Mouse (Mus musculus): Measurements from ENCODE around the gene Clec4a2. TPM values are rescaled to one million over a fixed set of nuclear protein-coding genes. Genes with fewer than 3 reads are reported as not detected.
"Not testable (repeated sequence)": the region's sequence is repeated elsewhere in the genome, so short reads cannot be mapped to it uniquely, and the experiment has no call there.

The Clec4a2 gene
- polyA plus RNA-seq (2012; rRNA removed) (1.7 and 3.1 TPM in 2 replicates), polyA plus RNA-seq (2014; fragmentation: Nextera tagmentation; extraction: Ambion mirVana) (6.5 and 9.9 TPM in 2 replicates)

DNA sequence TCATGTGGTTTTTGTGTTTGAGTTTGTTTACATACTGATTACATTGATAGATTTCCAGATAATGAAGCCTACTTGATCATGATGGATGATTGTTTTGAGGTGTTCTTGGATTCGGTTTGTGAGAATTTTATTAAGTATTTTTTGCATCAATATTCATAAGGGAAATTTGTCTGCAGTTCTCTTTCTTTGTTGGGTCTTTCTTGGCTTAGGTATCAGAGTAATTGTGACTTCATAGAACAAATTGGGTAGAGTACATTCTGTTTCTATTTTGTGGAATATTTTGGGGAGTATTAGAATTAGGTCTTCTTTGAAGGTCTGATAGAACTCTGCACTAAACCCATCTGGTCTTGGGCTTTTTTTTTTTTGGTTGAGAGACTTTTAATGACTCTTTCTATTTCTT, at the start of gene Clec4a2:
TSS of gene Clec4a2 (plus strand) at position 301 of the 400 bp plus-strand sequence.
- DNase-seq (ENCODE audit: low read depth in 3 of 3, low spot score in 3 of 3); ATAC-seq (ENCODE audit: insufficient read depth); H3K4me2 ChIP-seq (ENCODE audit: low read depth); H3K9ac ChIP-seq (replicated peaks); H3K4me3 ChIP-seq (ENCODE audit: insufficient read depth in 1 of 2, low read depth in 2 of 2, low read length in 2 of 2); H3K4me1 ChIP-seq (replicated peaks; ENCODE audit: control insufficient read depth in 2 of 2, insufficient read depth in 2 of 2, low read length in 1 of 2); H3K36me3 ChIP-seq (replicated peaks; ENCODE audit: control insufficient read depth, insufficient read depth, low read depth); H3K27ac ChIP-seq; H3K9me3 ChIP-seq (ENCODE audit: control insufficient read depth, low read length); H3K27me3 ChIP-seq (ENCODE audit: control insufficient read depth, insufficient read depth, low read length): not testable (repeated sequence)
- 28% methylated on average over 1 of the region's 1 CpGs for WGBS (ENCODE audit: insufficient replicate concordance)

DNA sequence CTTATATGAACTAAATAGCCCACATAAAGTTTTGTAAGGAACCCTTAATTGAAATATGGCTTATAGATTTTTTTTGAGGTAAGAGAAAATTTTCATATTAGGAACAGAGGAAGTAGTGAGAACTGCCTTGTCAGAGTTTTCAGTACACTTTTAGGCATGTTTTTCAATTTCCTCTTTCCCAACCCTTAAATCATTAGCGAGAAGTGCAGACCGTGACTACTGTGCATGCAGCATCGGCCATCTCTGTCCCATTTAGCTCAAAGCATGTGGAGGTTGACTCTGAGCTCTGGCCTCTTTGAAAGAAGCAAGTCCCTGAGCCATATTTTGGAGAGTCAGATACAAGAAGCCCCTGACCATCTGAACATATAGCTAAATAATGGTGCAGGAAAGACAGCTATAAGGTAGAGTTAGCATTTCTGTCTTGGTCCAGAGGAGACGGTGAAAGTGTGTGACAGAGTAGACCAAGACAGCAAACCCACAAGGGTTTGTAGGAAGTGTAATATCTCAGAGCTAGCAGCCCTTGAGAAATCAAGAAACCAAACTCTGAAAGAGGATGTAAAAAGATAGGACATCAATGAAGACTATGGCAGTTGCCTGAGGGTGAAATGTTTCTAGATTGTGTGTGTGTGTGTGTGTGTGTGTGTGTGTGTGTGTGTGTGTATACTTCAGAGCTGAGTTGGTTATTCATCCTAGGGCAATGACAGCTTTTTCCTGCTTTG, 10.9 kb upstream of the Clec4a2 start:
- DNase-seq (ENCODE audit: low read depth in 3 of 3, low spot score in 3 of 3), result no peak
- H3K27ac ChIP-seq, result no peak overlapping the region
- H3K9ac ChIP-seq (replicated peaks), result no peak overlapping the region
- H3K36me3 ChIP-seq (replicated peaks; ENCODE audit: control insufficient read depth, insufficient read depth, low read depth), result no peaks in the 10 kb centered on the region
- no peaks in the 10 kb centered on the region for H3K4me1 ChIP-seq (replicated peaks; ENCODE audit: control insufficient read depth in 2 of 2, insufficient read depth in 2 of 2, low read length in 1 of 2)
- 63% methylated on average over 4 of the region's 4 CpGs for WGBS (ENCODE audit: insufficient replicate concordance)
- no peaks in the 10 kb centered on the region for H3K9me3 ChIP-seq (ENCODE audit: control insufficient read depth, low read length)
- H3K27me3 ChIP-seq (ENCODE audit: control insufficient read depth, insufficient read depth, low read length), result no peaks in the 10 kb centered on the region
- H3K4me3 ChIP-seq (ENCODE audit: insufficient read depth in 1 of 2, low read depth in 2 of 2, low read length in 2 of 2), result no peak overlapping the region
- TF ChIP-seq EP300 (IDR thresholded peaks at IDR 0.05; ENCODE audit: low read depth) (no peak), CTCF (IDR thresholded peaks at IDR 0.05; ENCODE audit: low read depth) (no peak)
- H3K4me2 ChIP-seq (ENCODE audit: low read depth), result no peak overlapping the region
- ATAC-seq (ENCODE audit: insufficient read depth), result no peak

DNA sequence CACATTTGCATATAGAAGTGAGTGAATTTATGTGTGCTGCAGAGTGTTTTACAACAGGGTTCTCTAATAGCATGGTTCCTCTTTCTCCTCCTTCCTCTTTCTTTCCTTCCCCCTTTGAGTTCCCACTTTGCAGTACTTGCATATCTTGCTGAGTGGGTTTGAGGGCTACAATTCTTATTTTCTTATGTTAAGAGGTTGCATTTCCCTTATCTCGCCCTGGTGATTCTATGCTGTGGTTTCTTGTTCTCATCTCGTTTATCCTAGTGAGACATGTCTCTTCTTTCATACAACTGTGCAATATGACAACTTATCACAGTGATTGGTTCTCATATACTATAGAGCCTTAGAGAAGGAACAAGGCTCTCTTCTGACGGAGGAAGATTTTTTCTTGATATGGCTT, 17.0 kb downstream of the Clec4a2 start:
- H3K9me3 ChIP-seq (ENCODE audit: control insufficient read depth, low read length), result no peaks in the 10 kb centered on the region
- H3K36me3 ChIP-seq (replicated peaks; ENCODE audit: control insufficient read depth, insufficient read depth, low read depth), result no peaks in the 10 kb centered on the region
- no peaks in the 10 kb centered on the region for H3K4me1 ChIP-seq (replicated peaks; ENCODE audit: control insufficient read depth in 2 of 2, insufficient read depth in 2 of 2, low read length in 1 of 2)
- H3K4me2 ChIP-seq (ENCODE audit: low read depth), result no peak overlapping the region
- WGBS (ENCODE audit: insufficient replicate concordance), result 23% methylated on average over 3 of the region's 3 CpGs
- no peak overlapping the region for H3K9ac ChIP-seq (replicated peaks)
- no peak overlapping the region for H3K4me3 ChIP-seq (ENCODE audit: insufficient read depth in 1 of 2, low read depth in 2 of 2, low read length in 2 of 2)
- TF ChIP-seq CTCF (IDR thresholded peaks at IDR 0.05; ENCODE audit: low read depth) (no peak), EP300 (IDR thresholded peaks at IDR 0.05; ENCODE audit: low read depth) (no peak)
- H3K27ac ChIP-seq, result no peak overlapping the region
- DNase-seq (ENCODE audit: low read depth in 3 of 3, low spot score in 3 of 3), result peak in 1 of 3 experiments; percentile 20
- ATAC-seq (ENCODE audit: insufficient read depth), result no peak
- no peaks in the 10 kb centered on the region for H3K27me3 ChIP-seq (ENCODE audit: control insufficient read depth, insufficient read depth, low read length)

DNA sequence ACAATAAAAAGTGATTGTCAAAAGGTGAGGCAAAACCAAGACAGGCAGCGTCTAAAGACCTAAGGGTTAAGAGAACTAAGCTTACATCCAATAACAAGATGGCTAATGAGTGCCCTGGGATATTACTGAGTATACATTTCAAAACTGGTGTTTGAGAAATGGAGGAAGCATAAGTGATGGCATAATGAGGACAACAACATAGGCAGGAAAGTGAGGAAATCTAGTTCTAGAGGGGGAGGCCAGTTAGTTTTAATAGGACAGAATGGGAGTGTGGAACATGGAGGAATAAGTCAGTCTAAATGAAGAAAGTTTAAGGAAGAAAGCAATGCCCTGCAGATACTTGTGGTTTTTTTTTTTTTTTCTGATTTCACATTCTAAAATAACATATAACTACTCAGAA, 20.9 kb downstream of the Clec4a2 start:
- no peak overlapping the region for H3K9ac ChIP-seq (replicated peaks)
- DNase-seq (ENCODE audit: low read depth in 3 of 3, low spot score in 3 of 3) (no peak), ATAC-seq (ENCODE audit: insufficient read depth) (no peak)
- H3K27me3 ChIP-seq (ENCODE audit: control insufficient read depth, insufficient read depth, low read length), result no peaks in the 10 kb centered on the region
- WGBS (ENCODE audit: insufficient replicate concordance), result 29% methylated on average over 1 of the region's 1 CpGs
- no peaks in the 10 kb centered on the region for H3K9me3 ChIP-seq (ENCODE audit: control insufficient read depth, low read length)
- no peak overlapping the region for H3K27ac ChIP-seq
- TF ChIP-seq CTCF (IDR thresholded peaks at IDR 0.05; ENCODE audit: low read depth) (no peak), EP300 (IDR thresholded peaks at IDR 0.05; ENCODE audit: low read depth) (no peak)
- H3K4me1 ChIP-seq (replicated peaks; ENCODE audit: control insufficient read depth in 2 of 2, insufficient read depth in 2 of 2, low read length in 1 of 2), result no peaks in the 10 kb centered on the region
- no peaks in the 10 kb centered on the region for H3K36me3 ChIP-seq (replicated peaks; ENCODE audit: control insufficient read depth, insufficient read depth, low read depth)
- no peak overlapping the region for H3K4me2 ChIP-seq (ENCODE audit: low read depth)
- no peak overlapping the region for H3K4me3 ChIP-seq (ENCODE audit: insufficient read depth in 1 of 2, low read depth in 2 of 2, low read length in 2 of 2)

DNA sequence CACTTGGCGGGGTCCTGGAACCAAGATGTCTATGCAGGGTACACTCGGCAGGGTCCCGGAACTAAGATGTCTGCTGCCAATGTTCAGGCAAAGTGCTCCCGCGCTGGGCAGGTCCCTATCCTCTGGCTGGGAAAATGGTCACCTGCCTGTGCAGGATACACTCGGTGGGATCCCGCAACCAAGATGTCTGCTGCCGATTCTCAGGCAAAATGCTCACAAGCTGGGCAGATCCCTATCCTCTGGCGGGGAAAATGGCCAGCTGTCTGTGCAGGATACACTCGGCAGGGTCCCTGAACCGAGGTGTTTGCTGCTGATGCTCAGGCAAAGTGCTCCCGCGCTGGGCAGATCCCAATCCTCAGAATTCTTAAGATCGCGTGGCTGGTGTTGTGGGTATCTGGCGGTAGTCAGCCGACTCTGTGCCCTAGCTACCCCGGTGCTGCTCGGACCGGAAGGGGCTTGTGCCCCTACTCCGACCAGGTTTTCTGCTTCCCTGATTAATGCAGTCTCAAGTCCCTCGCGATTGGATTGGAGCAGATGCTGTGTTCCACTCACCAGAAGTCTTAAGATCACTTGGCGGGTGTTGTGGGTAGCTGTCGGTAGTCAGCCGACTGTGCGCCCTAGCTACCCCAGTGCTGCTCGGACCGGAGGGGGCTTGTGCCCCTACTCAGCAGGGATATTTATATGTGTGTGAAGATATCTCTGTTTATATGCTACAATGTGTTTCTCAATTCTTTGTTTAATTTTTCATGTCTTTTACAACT, 31.7 kb downstream of the Clec4a2 start:
- not testable (repeated sequence) for DNase-seq (ENCODE audit: low read depth in 3 of 3, low spot score in 3 of 3); ATAC-seq (ENCODE audit: insufficient read depth); H3K9me3 ChIP-seq (ENCODE audit: control insufficient read depth, low read length); H3K27me3 ChIP-seq (ENCODE audit: control insufficient read depth, insufficient read depth, low read length); H3K27ac ChIP-seq; H3K4me1 ChIP-seq (replicated peaks; ENCODE audit: control insufficient read depth in 2 of 2, insufficient read depth in 2 of 2, low read length in 1 of 2); H3K4me3 ChIP-seq (ENCODE audit: insufficient read depth in 1 of 2, low read depth in 2 of 2, low read length in 2 of 2); H3K9ac ChIP-seq (replicated peaks); H3K4me2 ChIP-seq (ENCODE audit: low read depth); H3K36me3 ChIP-seq (replicated peaks; ENCODE audit: control insufficient read depth, insufficient read depth, low read depth)
- whole genome bisulfite sequencing (ENCODE audit: insufficient replicate concordance), result 55% methylated on average over 28 of the region's 29 CpGs

All from liver, embryonic 14.5 days (tissue).